Mouse (Mus musculus): ENCODE results near the gene Fads6.

Fads6 gene

GRCm38 (mm10) chr11:115297214-115297826 is at the start of gene Fads6:
Gene Fads6, minus strand, starts transcription at chr11:115297663.
- peak; percentile 78 for DNase-seq (ENCODE audit: low spot score)

GRCm38 (mm10) chr11:115345515-115345914 is 48.1 kb upstream of the Fads6 start:
- DNase-seq (ENCODE audit: low spot score), result peak; percentile 73

GRCm38 (mm10) chr11:115344967-115345366 is 47.5 kb upstream of the Fads6 start:
- no peak for DNase-seq (ENCODE audit: low spot score)

- no peak for DNase-seq (ENCODE audit: low spot score)
Measured at GRCm38 (mm10) chr11:115341866-115342265, 44.4 kb upstream of the Fads6 start.

- no peak for DNase-seq (ENCODE audit: low spot score)
Measured at GRCm38 (mm10) chr11:115341246-115341645, 43.8 kb upstream of the Fads6 start.

- no peak for DNase-seq (ENCODE audit: low spot score)
Measured at GRCm38 (mm10) chr11:115337826-115338225, 40.4 kb upstream of the Fads6 start.

GRCm38 (mm10) chr11:115337350-115337749 is 39.9 kb upstream of the Fads6 start:
- no peak for DNase-seq (ENCODE audit: low spot score)

GRCm38 (mm10) chr11:115336115-115336514 is 38.7 kb upstream of the Fads6 start:
- peak; percentile 39 for DNase-seq (ENCODE audit: low spot score)

GRCm38 (mm10) chr11:115335223-115335622 is 37.8 kb upstream of the Fads6 start:
- no peak for DNase-seq (ENCODE audit: low spot score)

- no peak for DNase-seq (ENCODE audit: low spot score)
Measured at GRCm38 (mm10) chr11:115334531-115334930, 37.1 kb upstream of the Fads6 start, which contains the start of gene Otop3. Gene Otop3, plus strand, starts transcription at chr11:115334731.

- no peak for DNase-seq (ENCODE audit: low spot score)
Measured at GRCm38 (mm10) chr11:115329339-115329738, 31.9 kb upstream of the Fads6 start.

- no peak for DNase-seq (ENCODE audit: low spot score)
Measured at GRCm38 (mm10) chr11:115326730-115327129, 29.3 kb upstream of the Fads6 start.

GRCm38 (mm10) chr11:115323354-115323753 is 25.9 kb upstream of the Fads6 start:
- DNase-seq (ENCODE audit: low spot score), result no peak

- DNase-seq (ENCODE audit: low spot score), result peak; percentile 79
Measured at GRCm38 (mm10) chr11:115321906-115322693, 24.6 kb upstream of the Fads6 start, which contains the start of gene Ush1g. Gene Ush1g, minus strand, starts transcription at chr11:115322041.

- DNase-seq (ENCODE audit: low spot score), result no peak
Measured at GRCm38 (mm10) chr11:115319704-115320383, 22.4 kb upstream of the Fads6 start.

GRCm38 (mm10) chr11:115318245-115319027 is 21.0 kb upstream of the Fads6 start:
- peak; percentile 44 for DNase-seq (ENCODE audit: low spot score)

- no peak for DNase-seq (ENCODE audit: low spot score)
Measured at GRCm38 (mm10) chr11:115317204-115317603, 19.7 kb upstream of the Fads6 start.

- peak; percentile 49 for DNase-seq (ENCODE audit: low spot score)
Measured at GRCm38 (mm10) chr11:115314249-115314648, 16.8 kb upstream of the Fads6 start.

- DNase-seq (ENCODE audit: low spot score), result no peak
Measured at GRCm38 (mm10) chr11:115308781-115309180, 11.3 kb upstream of the Fads6 start.

GRCm38 (mm10) chr11:115306863-115307262 is 9.4 kb upstream of the Fads6 start, which contains the start of gene Otop2:
Gene Otop2, plus strand, starts transcription at chr11:115307163.
- no peak for DNase-seq (ENCODE audit: low spot score)

GRCm38 (mm10) chr11:115303167-115303566 is 5.7 kb upstream of the Fads6 start:
- DNase-seq (ENCODE audit: low spot score), result no peak

- no peak for DNase-seq (ENCODE audit: low spot score)
Measured at GRCm38 (mm10) chr11:115301351-115301750, 3.9 kb upstream of the Fads6 start.

All from embryo, embryonic 10 days (tissue).